Mouse (Mus musculus) forebrain, embryonic 16.5 days (tissue): Measurements from ENCODE around the gene Dnmbp. TPM values are rescaled to one million over a fixed set of nuclear protein-coding genes. Genes with fewer than 3 reads are reported as not detected.

ENCODE experiments used
- ATAC-seq: fragments of 200-750 bp; cut with Nextera tagmentation; 2 replicates; pipeline ENCODE4 v1.8.0; 2017; ENCODE audit warnings: mild to moderate bottlenecking, moderate library complexity
- H3K27ac ChIP-seq: fragments of 300-500 bp; sonication (generic); 2 replicates; pipeline ENCODE4 v1.5.1; 2014; ENCODE audit warnings: low read length, control low read depth
- H3K27me3 ChIP-seq: fragments of 300-500 bp; sonication (generic); replicated peaks from 2 replicates; pipeline ENCODE4 v1.6.1; 2014; ENCODE audit warnings: low read length; ENCODE audit not compliant: control insufficient read depth, insufficient read depth
- H3K36me3 ChIP-seq: fragments of 300-500 bp; sonication (generic); 2 replicates; pipeline ENCODE4 v1.6.1; 2014; ENCODE audit not compliant: control insufficient read depth, insufficient read depth
- H3K4me1 ChIP-seq: fragments of 300-500 bp; sonication (generic); replicated peaks from 2 replicates; pipeline ENCODE4 v1.6.1; 2014; ENCODE audit warnings: low read length; ENCODE audit not compliant: control insufficient read depth, insufficient read depth
- H3K4me2 ChIP-seq: fragments of 300-500 bp; sonication (generic); 2 replicates; pipeline ENCODE4 v1.6.1; 2014; ENCODE audit warnings: mild to moderate bottlenecking, low read length, control low read depth
- H3K4me3 ChIP-seq: fragments of 300-500 bp; sonication (generic); replicated peaks from 2 replicates; pipeline ENCODE4 v1.5.1; 2014; ENCODE audit warnings: mild to moderate bottlenecking, low read length, control low read depth
- H3K9ac ChIP-seq: fragments of 300-500 bp; sonication (generic); replicated peaks from 2 replicates; pipeline ENCODE4 v1.6.1; 2014; ENCODE audit warnings: low read depth, low read length, control low read depth
- H3K9me3 ChIP-seq: fragments of 300-500 bp; sonication (generic); 2 replicates; pipeline ENCODE4 v1.6.1; 2016; ENCODE audit warnings: low read length; ENCODE audit not compliant: control insufficient read depth
- WGBS: fragments of 180-500 bp; shearing (Covaris S2); extraction: QIAGEN DNeasy Blood & Tissue Kit; methylation state at CpG from one replicate; pipeline ENCODE4 v1.1.7; 2014; 5-methylcytosine and 5-hydroxymethylcytosine counted together
- polyA plus RNA-seq: library from polyadenylated mRNA; unstranded; fragments of >200 nt; fragmentation: Nextera tagmentation; extraction: Ambion mirVana; gene quantifications from 2 replicates; pipeline ENCODE4 v1.2.1, GENCODE M21; 2015

The Dnmbp gene
- polyA plus RNA-seq, 1 experiment from 2014 or later, result 7.3 TPM

DNA sequence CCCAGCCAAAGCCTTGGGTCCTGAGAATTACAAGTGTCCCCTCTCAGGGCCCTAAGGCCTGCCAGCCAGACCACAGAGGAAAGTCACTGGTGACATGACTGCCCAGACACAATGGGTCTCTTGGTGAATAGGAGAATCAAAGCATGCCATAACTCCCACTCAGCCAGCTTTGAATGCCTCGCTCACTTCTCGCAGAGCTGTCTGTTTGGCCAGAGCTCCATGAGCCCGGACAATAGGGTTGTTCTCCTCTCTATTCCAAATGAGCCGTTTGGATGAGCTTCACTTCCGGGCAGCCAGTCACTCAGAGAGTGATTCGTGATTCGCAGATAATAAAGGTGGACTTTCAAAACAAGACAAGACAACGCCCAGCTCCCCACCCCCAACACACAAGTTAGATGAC, 34.9 kb downstream of the Dnmbp start:
- no peak for ATAC-seq
- WGBS, result 30% methylated on average over 8 of the region's 8 CpGs
- H3K9ac ChIP-seq, result no peak overlapping the region
- no peak overlapping the region for H3K4me2 ChIP-seq
- H3K27me3 ChIP-seq, result no peaks in the 10 kb centered on the region
- H3K4me3 ChIP-seq, result no peak overlapping the region
- no peaks in the 10 kb centered on the region for H3K36me3 ChIP-seq
- no peak overlapping the region for H3K27ac ChIP-seq
- H3K4me1 ChIP-seq, result no peaks in the 10 kb centered on the region
- H3K9me3 ChIP-seq, result no peaks in the 10 kb centered on the region

DNA sequence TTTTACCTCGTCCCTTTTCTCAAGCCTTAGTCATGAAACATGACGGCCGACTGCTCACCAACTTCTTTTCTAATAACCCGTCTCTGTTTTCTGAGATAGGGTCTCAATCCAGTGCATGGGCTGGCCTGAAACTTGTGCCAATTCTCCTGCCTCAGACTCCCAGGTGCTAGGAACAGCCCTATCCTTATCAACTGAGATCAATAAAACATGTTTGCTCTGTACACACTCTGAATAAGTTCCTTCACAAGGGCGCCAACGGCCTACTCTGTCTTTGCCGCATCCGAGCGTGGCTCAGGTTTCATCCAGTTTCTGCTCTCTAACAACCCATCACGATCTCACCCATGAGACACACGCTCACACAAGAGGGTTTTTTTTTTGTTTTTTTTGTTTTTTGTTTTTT, 35.7 kb downstream of the Dnmbp start:
- Histone ChIP-seq H3K4me1 (no peaks in the 10 kb centered on the region), H3K27me3 (no peaks in the 10 kb centered on the region), H3K36me3 (no peaks in the 10 kb centered on the region), H3K4me2 (no peak overlapping the region), H3K9me3 (no peaks in the 10 kb centered on the region), H3K9ac (no peak overlapping the region), H3K27ac (no peak overlapping the region), H3K4me3 (no peak overlapping the region)
- WGBS, result 89% methylated on average over 11 of the region's 11 CpGs
- ATAC-seq, result no peak

DNA sequence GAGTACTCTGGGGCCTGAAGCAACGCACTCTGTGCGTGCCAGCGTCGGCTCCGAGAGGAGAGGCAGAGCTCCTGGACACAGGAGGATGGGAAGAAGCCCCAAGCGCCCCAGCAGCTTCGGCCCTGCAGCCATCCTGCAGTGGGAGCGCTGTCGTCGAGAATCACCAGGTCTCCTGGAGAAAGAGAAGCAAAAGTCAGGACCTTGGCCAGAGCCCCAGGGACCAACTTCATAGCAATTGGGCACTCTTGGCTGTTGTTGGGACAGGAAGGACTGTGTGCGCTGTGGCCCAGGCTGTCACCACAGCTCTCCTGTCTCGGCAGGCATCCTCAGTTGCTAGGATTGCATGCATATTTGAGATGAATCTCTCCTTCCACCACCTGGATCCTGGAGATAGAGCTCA, 37.1 kb downstream of the Dnmbp start:
- H3K36me3 ChIP-seq, result no peaks in the 10 kb centered on the region
- 49% methylated on average over 12 of the region's 12 CpGs for whole genome bisulfite sequencing
- ATAC-seq, result no peak
- no peak overlapping the region for H3K4me2 ChIP-seq
- H3K27me3 ChIP-seq, result no peaks in the 10 kb centered on the region
- H3K4me1 ChIP-seq, result no peaks in the 10 kb centered on the region
- no peaks in the 10 kb centered on the region for H3K9me3 ChIP-seq
- H3K27ac ChIP-seq, result no peak overlapping the region
- no peak overlapping the region for H3K9ac ChIP-seq
- no peak overlapping the region for H3K4me3 ChIP-seq

DNA sequence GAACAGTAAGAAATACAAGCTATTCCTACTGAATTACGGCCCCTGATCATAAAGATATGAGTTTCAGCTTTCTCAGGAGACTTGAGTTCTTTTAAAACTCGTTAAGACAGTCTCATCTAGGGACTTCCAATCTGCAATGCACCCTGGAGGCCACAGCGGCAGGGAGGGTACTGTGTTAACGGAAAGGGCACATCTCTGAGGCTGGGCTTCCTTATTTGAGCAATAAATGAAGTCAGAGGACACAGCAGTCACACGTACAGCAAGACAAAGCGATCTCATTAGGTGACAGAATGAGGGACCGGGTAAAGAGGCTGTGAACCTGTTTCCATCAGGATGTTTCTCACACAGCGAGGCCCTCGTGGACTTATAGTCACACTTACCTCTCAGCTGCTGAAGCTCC, 39.3 kb downstream of the Dnmbp start:
- Histone ChIP-seq H3K4me1 (no peaks in the 10 kb centered on the region), H3K9ac (no peak overlapping the region), H3K4me2 (no peak overlapping the region), H3K9me3 (no peaks in the 10 kb centered on the region), H3K27me3 (no peaks in the 10 kb centered on the region), H3K27ac (no peak overlapping the region), H3K4me3 (no peak overlapping the region), H3K36me3 (no peaks in the 10 kb centered on the region)
- ATAC-seq, result no peak
- WGBS, result 76% methylated on average over 9 of the region's 9 CpGs

DNA sequence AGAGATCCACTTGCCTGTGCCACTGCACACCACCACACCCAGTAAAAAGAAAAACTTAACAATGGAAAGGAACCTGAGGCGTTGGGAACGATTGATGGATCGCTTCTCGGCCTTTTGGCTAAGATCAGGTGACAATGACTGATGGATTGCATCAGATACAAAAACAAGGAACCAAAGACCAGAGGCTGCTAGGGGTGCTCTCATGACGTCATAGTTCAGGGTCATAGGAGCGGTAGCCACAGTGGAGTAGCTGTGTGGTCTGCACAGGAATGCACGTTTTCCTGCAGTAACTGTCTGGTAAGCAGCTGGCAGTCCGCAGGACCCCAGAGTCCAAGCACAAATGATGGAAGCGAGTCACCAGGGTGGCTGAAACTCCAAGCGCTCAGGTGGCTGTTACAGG, 41.4 kb downstream of the Dnmbp start:
- Histone ChIP-seq H3K4me2 (no peak overlapping the region), H3K36me3 (no peaks in the 10 kb centered on the region), H3K9me3 (no peaks in the 10 kb centered on the region), H3K9ac (no peak overlapping the region), H3K4me1 (no peaks in the 10 kb centered on the region), H3K27me3 (no peaks in the 10 kb centered on the region), H3K27ac (no peak overlapping the region), H3K4me3 (no peak overlapping the region)
- WGBS, result 78% methylated on average over 10 of the region's 10 CpGs
- ATAC-seq, result no peak

DNA sequence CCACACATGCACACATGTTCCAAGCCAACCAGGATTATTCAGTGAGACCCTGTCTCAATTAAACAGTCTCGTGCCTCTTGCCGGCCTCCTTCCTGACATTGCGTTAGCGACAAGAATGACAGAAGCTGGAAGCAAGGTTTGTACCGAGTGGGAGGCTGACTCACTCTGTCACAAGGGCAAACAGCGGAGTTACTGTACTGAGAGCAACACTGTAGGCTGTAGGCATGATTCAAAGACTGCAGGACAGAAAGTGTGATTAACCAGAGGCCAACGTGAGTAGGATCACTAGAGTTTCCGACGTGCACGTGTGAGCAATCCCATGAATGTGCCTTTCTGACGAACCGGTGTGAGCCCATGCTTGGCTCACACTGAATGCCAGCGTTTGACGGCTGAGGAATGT, 43.5 kb downstream of the Dnmbp start:
- WGBS, result 91% methylated on average over 14 of the region's 14 CpGs
- H3K36me3 ChIP-seq, result no peaks in the 10 kb centered on the region
- no peaks in the 10 kb centered on the region for H3K27me3 ChIP-seq
- no peak overlapping the region for H3K27ac ChIP-seq
- H3K4me2 ChIP-seq, result no peak overlapping the region
- H3K4me3 ChIP-seq, result no peak overlapping the region
- no peak for ATAC-seq
- H3K4me1 ChIP-seq, result no peaks in the 10 kb centered on the region
- H3K9me3 ChIP-seq, result no peaks in the 10 kb centered on the region
- H3K9ac ChIP-seq, result no peak overlapping the region

DNA sequence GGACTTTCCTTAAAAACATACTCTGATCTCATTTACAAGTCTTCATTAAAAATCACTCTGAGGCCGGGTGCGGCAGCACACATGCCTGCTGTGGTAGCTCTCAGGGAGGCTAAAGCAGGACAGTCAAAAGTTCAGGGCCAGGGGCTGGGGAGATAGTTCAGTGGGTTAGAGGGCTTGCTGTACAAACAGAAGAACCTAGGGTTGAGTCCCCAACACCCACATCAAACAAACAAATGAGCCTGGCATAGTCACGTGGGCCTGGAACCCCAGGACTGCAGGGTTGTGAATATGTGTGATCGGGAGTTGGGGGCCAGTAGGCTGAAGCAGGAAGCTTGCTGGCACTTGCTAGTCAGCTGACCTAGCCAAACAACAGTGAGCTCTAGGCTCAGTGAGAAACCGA, 44.0 kb downstream of the Dnmbp start:
- WGBS, result 91% methylated on average over 5 of the region's 5 CpGs
- Histone ChIP-seq H3K4me3 (no peak overlapping the region), H3K9ac (no peak overlapping the region), H3K9me3 (no peaks in the 10 kb centered on the region), H3K36me3 (no peaks in the 10 kb centered on the region), H3K4me2 (no peak overlapping the region), H3K27ac (no peak overlapping the region), H3K27me3 (no peaks in the 10 kb centered on the region), H3K4me1 (no peaks in the 10 kb centered on the region)
- no peak for ATAC-seq

DNA sequence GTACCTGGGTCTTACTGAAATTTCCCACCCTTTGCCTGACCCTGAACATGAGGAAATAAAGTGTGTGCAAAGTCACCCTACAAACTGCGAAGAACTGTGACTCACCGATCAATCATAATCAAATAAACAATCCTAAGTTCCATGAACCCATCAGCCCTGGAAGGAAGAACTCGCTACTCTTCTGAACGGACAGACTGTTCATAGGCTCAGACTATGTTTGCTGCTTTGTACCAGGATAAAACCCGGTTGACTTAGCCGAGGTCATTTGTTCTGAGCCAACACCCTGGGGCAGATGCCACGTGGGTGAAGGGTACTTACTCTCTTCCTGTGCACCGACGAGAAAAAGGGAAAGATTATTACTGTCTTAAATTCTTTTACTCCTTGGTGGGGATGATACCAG, 45.2 kb downstream of the Dnmbp start:
- ATAC-seq, result no peak
- no peaks in the 10 kb centered on the region for H3K4me1 ChIP-seq
- 75% methylated on average over 9 of the region's 9 CpGs for WGBS

DNA sequence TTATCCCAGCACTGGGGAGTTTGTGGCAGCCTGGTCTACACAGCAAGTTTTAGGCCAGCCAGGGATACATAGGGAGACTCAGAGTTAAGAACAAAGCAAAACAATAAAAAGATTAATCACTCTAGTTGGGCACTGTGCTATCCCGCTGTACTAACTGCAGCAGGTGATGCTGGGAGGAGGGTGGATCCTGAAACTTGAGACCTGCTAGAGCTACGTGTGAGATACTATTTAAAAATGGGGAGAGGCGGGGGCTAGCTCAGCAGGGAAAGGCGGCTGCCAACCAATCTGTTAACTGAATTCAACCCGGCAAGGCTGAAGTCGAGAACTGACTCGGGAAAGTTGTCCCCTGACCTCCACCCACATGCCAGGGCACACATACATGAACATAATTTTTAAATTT, 45.9 kb downstream of the Dnmbp start:
- Histone ChIP-seq H3K4me2 (no peak overlapping the region), H3K27me3 (no peaks in the 10 kb centered on the region), H3K9ac (no peak overlapping the region), H3K36me3 (no peaks in the 10 kb centered on the region), H3K4me3 (no peak overlapping the region), H3K27ac (no peak overlapping the region), H3K4me1 (no peaks in the 10 kb centered on the region), H3K9me3 (no peaks in the 10 kb centered on the region)
- ATAC-seq, result no peak
- WGBS, result 14% methylated on average over 7 of the region's 7 CpGs

More for the DNA sequence above, 45.2 kb downstream of the Dnmbp start:
- Histone ChIP-seq H3K9me3 (no peaks in the 10 kb centered on the region), H3K4me2 (no peak overlapping the region), H3K27ac (no peak overlapping the region), H3K36me3 (no peaks in the 10 kb centered on the region), H3K27me3 (no peaks in the 10 kb centered on the region), H3K4me3 (no peak overlapping the region), H3K9ac (no peak overlapping the region)

DNA sequence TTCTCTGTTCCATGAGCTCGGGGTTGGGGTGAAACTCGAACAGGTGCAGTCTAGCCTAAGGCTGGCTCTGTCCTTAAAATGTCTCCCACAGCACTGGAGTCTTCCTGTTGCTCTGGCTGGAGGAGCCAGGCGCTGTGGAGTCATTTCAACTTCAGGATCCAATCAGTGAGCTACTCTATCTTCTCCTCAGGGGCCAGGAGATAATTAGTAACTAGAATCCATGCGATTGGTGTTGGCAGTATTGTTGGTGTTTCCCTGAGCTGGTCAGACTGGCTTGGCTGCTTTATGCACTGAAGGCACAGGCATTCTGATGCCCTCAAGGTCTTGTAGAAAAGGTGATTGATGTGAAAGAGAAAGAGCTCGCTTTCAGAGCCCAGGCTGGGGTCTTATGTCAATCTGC, 49.5 kb downstream of the Dnmbp start:
- ATAC-seq, result no peak
- H3K4me1 ChIP-seq, result no peaks in the 10 kb centered on the region
- H3K36me3 ChIP-seq, result no peaks in the 10 kb centered on the region
- H3K9me3 ChIP-seq, result no peaks in the 10 kb centered on the region
- no peak overlapping the region for H3K27ac ChIP-seq
- no peaks in the 10 kb centered on the region for H3K27me3 ChIP-seq
- no peak overlapping the region for H3K4me2 ChIP-seq
- WGBS, result 72% methylated on average over 5 of the region's 5 CpGs
- no peak overlapping the region for H3K4me3 ChIP-seq
- no peak overlapping the region for H3K9ac ChIP-seq
